Mouse (Mus musculus): ENCODE results near the gene Gm47959.

The Gm47959 gene

DNA sequence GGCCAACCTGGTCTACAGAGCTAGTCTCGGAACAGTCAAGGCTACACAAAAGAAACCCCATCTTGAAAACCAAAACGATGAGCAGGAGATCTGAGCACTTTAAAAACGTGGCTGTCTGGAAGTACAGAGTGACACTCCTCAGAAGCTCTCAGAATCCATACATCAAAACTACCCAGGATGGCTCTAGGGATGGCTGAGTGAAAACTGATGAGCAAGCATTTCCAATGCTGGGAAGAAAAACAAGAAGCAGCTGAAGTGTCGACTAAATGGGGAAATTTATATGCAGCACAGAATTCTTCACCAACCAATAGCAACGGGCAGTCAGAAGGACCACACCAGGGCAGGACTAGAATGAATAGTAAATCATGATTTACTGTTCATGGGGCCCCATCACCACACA, 34.2 kb downstream of the Gm47959 start:
- DNase-seq = no peak

DNA sequence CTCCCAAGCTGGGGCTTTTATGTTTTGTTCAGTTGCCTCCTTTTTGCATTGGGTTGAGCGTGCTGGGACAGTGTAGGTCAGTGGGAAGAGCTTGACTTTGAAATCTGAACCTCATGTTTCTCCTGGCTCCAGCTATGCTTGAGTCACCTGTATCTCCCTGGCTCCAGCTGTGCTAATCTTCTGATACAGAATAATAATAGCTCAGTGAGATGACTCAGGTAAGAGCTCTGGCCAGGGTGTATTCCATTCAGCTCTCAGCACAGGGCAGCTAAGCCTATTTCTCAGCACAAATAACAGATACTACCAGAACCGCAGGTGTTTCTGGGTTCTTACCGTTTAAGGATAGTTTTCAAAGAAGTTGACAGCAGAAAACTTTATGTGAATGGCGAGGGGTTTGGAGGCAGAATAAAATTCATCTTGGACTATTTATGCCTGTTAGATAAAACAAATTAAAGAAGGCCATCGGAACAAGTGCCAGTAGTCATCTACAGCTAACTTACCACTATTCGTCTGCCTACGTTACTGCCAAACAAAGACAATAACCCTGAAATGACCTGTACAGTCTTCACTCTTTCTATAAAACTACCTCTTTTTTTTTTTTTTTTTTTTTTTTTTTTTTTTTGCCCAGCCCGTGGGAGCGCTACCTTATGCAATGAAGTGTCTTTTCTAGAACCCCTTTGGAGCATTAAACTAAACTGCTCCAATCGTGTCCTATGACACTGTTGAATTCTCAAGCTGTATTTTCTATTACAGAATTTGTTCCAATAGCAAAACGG, 36.7 kb downstream of the Gm47959 start:
- DNase-seq = no peak

GRCm38 (mm10) chr1:83038109-83038672, 37.8 kb downstream of the Gm47959 start, which contains the start of gene Slc19a3:
TSS of gene Slc19a3 (minus strand) at chr1:83038448.
- DNase-seq = peak; percentile 25 to 60

- no peak for DNase-seq
Observed at GRCm38 (mm10) chr1:83039080-83039479, 38.7 kb downstream of the Gm47959 start.

- DNase-seq = no peak
Observed at GRCm38 (mm10) chr1:83042380-83042779, 42.0 kb downstream of the Gm47959 start, which contains the start of gene Krtap28-10. TSS of gene Krtap28-10 (minus strand) at chr1:83042480.

- peak; percentile 32 to 46 for DNase-seq
Observed at GRCm38 (mm10) chr1:83044882-83045427, 44.6 kb downstream of the Gm47959 start, which contains the start of gene Gm47969. TSS of gene Gm47969 (plus strand) at chr1:83044932.

Data from lung, postnatal 4 days (tissue).